In the genomic region with DNA sequence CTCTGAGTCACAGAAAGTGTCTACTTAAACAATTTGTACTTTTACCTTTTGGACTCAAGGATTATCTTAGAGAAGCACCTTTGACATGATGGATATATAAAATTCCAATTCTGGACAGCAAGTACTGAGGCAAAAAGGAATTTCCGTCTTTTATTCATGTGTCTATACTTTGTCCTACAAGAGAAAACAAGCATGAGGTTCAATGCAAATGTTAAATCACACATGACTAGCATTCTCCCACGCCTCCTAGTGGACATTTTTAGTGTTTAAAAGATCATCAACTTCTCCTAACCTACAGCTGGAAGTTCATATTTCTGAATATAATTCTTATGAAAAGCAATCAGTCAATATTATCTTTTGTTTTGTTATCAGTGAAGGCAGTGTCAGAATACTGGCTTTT, we compare ENCODE assay signal across 10 mouse cellular contexts. TPM values are rescaled to one million over a fixed set of nuclear protein-coding genes. Genes with fewer than 3 reads are reported as not detected.
A peak's percentile ranks its signal among the peaks of the same experiment; 100 is the strongest.
DNase-seq lines count a peak whose midpoint lies in the region; ATAC-seq and TF ChIP-seq lines count a peak whose summit lies in the region.
"Had no signal": no experiment of that assay in that cellular context is flagged by ENCODE, and none has a peak within 500 bp of the region (broad histone marks: within the 10 kb centered on the region; RNA-seq: fewer than 3 reads in every experiment).

No protein-coding gene starts in this region.

- no peaks in the 10 kb centered on the region for H3K4me1 ChIP-seq in kidney, adult 2 months (ENCODE audit: control insufficient read depth, insufficient read depth, low read length)
- H3K4me1 ChIP-seq: heart, embryonic 15.5 days had no signal

- no peaks in the 10 kb centered on the region for H3K36me3 ChIP-seq in kidney, adult 2 months (ENCODE audit: control insufficient read depth, insufficient read depth, low read length)

- TF ChIP-seq CTCF in kidney, adult 2 months (conservative IDR thresholded peaks at IDR 0.05; ENCODE audit: insufficient read depth, insufficient read length, low read depth, low read length) = peak; percentile 11; the same call in 1 of the 2 replicates

- 0 out of 2 replicates have a peak, but pooled peaks have one; percentile 49 for ATAC-seq in erythroid progenitor cell, adult 5-6 weeks (replicated peaks; ENCODE audit: low FRiP score, poor library complexity, severe bottlenecking)
- no peak; the same call in 1 of the 2 replicates for ATAC-seq in megakaryocyte-erythroid progenitor cell, adult 5-6 weeks (replicated peaks; ENCODE audit: low FRiP score, low TSS enrichment, poor library complexity, severe bottlenecking)

- no peak for TF ChIP-seq POLR2A in kidney, adult 2 months (IDR thresholded peaks at IDR 0.05; ENCODE audit: low read depth, low read length)

- no peaks in the 10 kb centered on the region for H3K27me3 ChIP-seq in kidney, adult 2 months (replicated peaks; ENCODE audit: control insufficient read depth, insufficient read depth, low read length)
- H3K27me3 ChIP-seq: heart, embryonic 15.5 days; liver, embryonic 15.5 days had no signal

- WGBS in kidney, adult 2 months = 22% methylated on average over 2 of the region's 2 CpGs

- DNase-seq in kidney, adult 2 months = peak; percentile 47
- DNase-seq in kidney, postnatal 4 days = no peak
- DNase-seq in 416B (ENCODE audit: low read depth) = peak; percentile 66
- peak; percentile 67 for DNase-seq in CD4-positive, CD25-positive, alpha-beta regulatory T cell, adult 2 months (ENCODE audit: low read depth, low spot score)
- no peak for DNase-seq in ovary, postnatal 36 days (ENCODE audit: low spot score)
- no peak for DNase-seq in gastrocnemius, adult 8-10 months (ENCODE audit: low spot score in 2 of 2)

- H3K27ac ChIP-seq in kidney, adult 2 months (ENCODE audit: insufficient read depth, low read depth, low read length) = no peak overlapping the region
- H3K27ac ChIP-seq: heart, embryonic 15.5 days; liver, embryonic 15.5 days had no signal

- H3K4me3 ChIP-seq in kidney, adult 2 months (ENCODE audit: insufficient read depth, low read depth, low read length) = no peak overlapping the region
- H3K4me3 ChIP-seq: heart, embryonic 15.5 days; liver, embryonic 15.5 days had no signal

RNA-seq across cellular contexts. Expression of a gene that starts 7.5 kb away (rescaled TPM):
- 0.06 and 0.08 TPM in 2 replicates for polyA plus RNA-seq in kidney, adult 2 months (2012; rRNA removed)
- 32.3 and 43.2 TPM in 2 replicates for total RNA-seq in erythroid progenitor cell, adult 5-6 weeks (2015; ENCODE audit: low replicate concordance)
- 24.4 and 30.3 TPM in 2 replicates for total RNA-seq in erythroid progenitor cell, adult 5-6 weeks (2017; ENCODE audit: low replicate concordance)
- total RNA-seq in megakaryocyte-erythroid progenitor cell, adult 5-6 weeks (2014; fragmentation: Nextera tagmentation) = 22.1 and 22.7 TPM in 2 replicates
- total RNA-seq in megakaryocyte-erythroid progenitor cell, adult 5-6 weeks (2017) = 25.2 and 25.9 TPM in 2 replicates
- total RNA-seq in gastrocnemius, adult 8-10 months (2022) = under 1 TPM in 1 of 4 experiments, not detected in 3; 0.13 TPM

RNA-seq across cellular contexts. Expression of a gene that starts 7.7 kb away (rescaled TPM):
- polyA plus RNA-seq in kidney, adult 2 months (2012; rRNA removed) = 37.2 TPM in 2 replicates
- 81.8 and 98.5 TPM in 2 replicates for total RNA-seq in erythroid progenitor cell, adult 5-6 weeks (2015; ENCODE audit: low replicate concordance)
- total RNA-seq in erythroid progenitor cell, adult 5-6 weeks (2017; ENCODE audit: low replicate concordance) = 38.8 and 50.4 TPM in 2 replicates
- total RNA-seq in megakaryocyte-erythroid progenitor cell, adult 5-6 weeks (2014; fragmentation: Nextera tagmentation) = 66.5 and 85.8 TPM in 2 replicates
- 44.4 and 50.3 TPM in 2 replicates for total RNA-seq in megakaryocyte-erythroid progenitor cell, adult 5-6 weeks (2017)
- total RNA-seq in gastrocnemius, adult 8-10 months (2022) = 1 to 10 TPM; 2.2 to 2.9 (median 2.6) TPM

Comparison
In these comparisons a context has a peak if more than half of its experiments do, and no peak if none do; other contexts are left out.
1. DNase-seq: peak in kidney, adult 2 months (single experiment), 416B (single experiment) and CD4-positive, CD25-positive, alpha-beta regulatory T cell, adult 2 months (single experiment); none in kidney, postnatal 4 days (0 of 2), ovary, postnatal 36 days (single experiment) and gastrocnemius, adult 8-10 months (0 of 2).
2. RNA of a gene that starts 7.5 kb away (total RNA-seq): 24.4 to 43.2 TPM in erythroid progenitor cell, adult 5-6 weeks and 22.1 to 25.9 TPM in megakaryocyte-erythroid progenitor cell, adult 5-6 weeks; 0.13 TPM in gastrocnemius, adult 8-10 months; every median in the first group is over 10 times any median in the second.
3. RNA of a gene that starts 7.7 kb away (total RNA-seq): 38.8 to 98.5 TPM in erythroid progenitor cell, adult 5-6 weeks and 44.4 to 85.8 TPM in megakaryocyte-erythroid progenitor cell, adult 5-6 weeks; 2.2 to 2.9 TPM in gastrocnemius, adult 8-10 months; every median in the first group is over 10 times any median in the second.